Mouse (Mus musculus) G1E-ER4 (cell line): ENCODE measurements around the gene Cyp2a5. TPM values are rescaled to one million over a fixed set of nuclear protein-coding genes. Genes with fewer than 3 reads are reported as not detected.
"Not testable (repeated sequence)": the region's sequence is repeated elsewhere in the genome, so short reads cannot be mapped to it uniquely, and the experiment has no call there.

Experiments used
- GATA1 ChIP-seq: IDR thresholded peaks from one replicate; pipeline ENCODE4 v1.8.0; 2012; ENCODE audit warnings: low read length, inconsistent platforms
- polyA plus RNA-seq: library from polyadenylated mRNA; stranded (reverse); fragments of >175 nt; gene quantifications from 2 replicates; pipeline ENCODE4 v1.2.3, GENCODE M21; 2012

Gene Cyp2a5
- polyA plus RNA-seq: not detected in 2 replicates

GRCm38 (mm10) chr7:26835059-26835458 is at the start of gene Cyp2a5:
Cyp2a5 (plus strand) TSS chr7:26835305.
- not testable (repeated sequence) for TF ChIP-seq GATA1

- no peak for TF ChIP-seq GATA1
These were observed 45.1 kb upstream of the Cyp2a5 start for GRCm38 (mm10) chr7:26789984-26790383.

- TF ChIP-seq GATA1: no peak
These were observed 35.0 kb upstream of the Cyp2a5 start for GRCm38 (mm10) chr7:26800104-26800503.

- TF ChIP-seq GATA1: no peak
These were observed 34.1 kb upstream of the Cyp2a5 start for GRCm38 (mm10) chr7:26800996-26801395.

- TF ChIP-seq GATA1: no peak
These were observed 26.5 kb upstream of the Cyp2a5 start, which contains the start of gene Cyp2g1 for GRCm38 (mm10) chr7:26808592-26808991. Cyp2g1 (plus strand) TSS chr7:26808892.

Other genes starting within 250 kb of the Cyp2a5 start
- not detected in 2 replicates for gene Vmn1r185, start 216.8 kb upstream of the Cyp2a5 start, polyA plus RNA-seq
- not detected in 2 replicates for gene Cyp2b23, start 148.9 kb upstream of the Cyp2a5 start, polyA plus RNA-seq
- gene Cyp2b19, start 78.2 kb upstream of the Cyp2a5 start, polyA plus RNA-seq: not detected in 2 replicates
- gene Cyp2g1, start 26.4 kb upstream of the Cyp2a5 start, polyA plus RNA-seq: not detected in 2 replicates
- not detected in 2 replicates for gene Cyp2a22, start 104.1 kb downstream of the Cyp2a5 start, polyA plus RNA-seq
- not detected in 2 replicates for gene Cyp2a12, start 193.8 kb downstream of the Cyp2a5 start, polyA plus RNA-seq